Mouse (Mus musculus) left cerebral cortex, postnatal 4 days (tissue): ENCODE results near the gene Medag. TPM values are rescaled to one million over a fixed set of nuclear protein-coding genes. Genes with fewer than 3 reads are reported as not detected.

Experiments used
- DNase-seq: peaks from one replicate; pipeline ENCODE4 v3.0.0-alpha.2; 2022
- intact Hi-C: fragments of 180-260 bp; cut with DNase I; formaldehyde crosslinking; loops from one replicate; pipeline ENCODE4 v1.15.1; 2025
- total RNA-seq, 2 experiments: library from RNA; stranded (reverse); gene quantifications; 2 replicates each; pipeline ENCODE4 v1.2.3; 2021

The Medag gene
- 1 to 10 TPM; 1.2 to 1.4 TPM for total RNA-seq

DNA sequence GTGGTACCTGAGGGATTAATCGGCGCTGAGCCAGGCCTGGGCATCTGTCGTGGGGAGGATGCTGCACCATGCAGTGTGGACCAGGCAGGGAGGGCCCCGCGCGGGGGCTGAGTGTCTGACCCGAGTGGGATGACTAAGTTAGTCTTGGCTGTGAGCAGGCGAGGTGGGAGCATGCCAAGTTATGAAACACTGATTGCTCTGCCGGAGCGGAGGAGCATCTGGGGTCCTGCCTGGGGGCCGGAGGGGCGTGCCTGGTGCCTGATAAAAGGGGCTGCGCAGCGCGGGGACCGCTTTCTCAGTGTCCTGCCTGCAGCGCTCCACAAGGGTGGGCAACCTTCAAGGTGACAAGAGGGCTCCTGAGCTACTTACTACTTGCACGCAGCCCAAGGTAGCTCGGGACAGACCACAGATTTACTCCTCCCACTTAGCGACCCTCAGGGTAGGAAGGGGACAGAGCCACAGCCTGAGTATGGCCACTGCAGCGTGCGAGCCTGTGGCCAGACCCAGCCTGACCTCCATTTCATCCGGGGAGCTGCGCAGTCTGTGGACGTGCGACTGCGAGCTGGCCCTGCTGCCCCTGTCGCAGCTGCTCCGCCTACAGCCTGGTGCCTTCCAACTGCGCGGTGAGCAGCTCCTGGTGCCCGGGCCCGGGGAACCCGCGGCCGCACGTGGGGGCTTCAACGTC lies at the start of gene Medag:
Gene Medag (plus strand): TSS at position 241 of the 685 bp plus-strand sequence.
- intact Hi-C loops, result no loop called here
- peak; percentile 91 for DNase-seq

DNA sequence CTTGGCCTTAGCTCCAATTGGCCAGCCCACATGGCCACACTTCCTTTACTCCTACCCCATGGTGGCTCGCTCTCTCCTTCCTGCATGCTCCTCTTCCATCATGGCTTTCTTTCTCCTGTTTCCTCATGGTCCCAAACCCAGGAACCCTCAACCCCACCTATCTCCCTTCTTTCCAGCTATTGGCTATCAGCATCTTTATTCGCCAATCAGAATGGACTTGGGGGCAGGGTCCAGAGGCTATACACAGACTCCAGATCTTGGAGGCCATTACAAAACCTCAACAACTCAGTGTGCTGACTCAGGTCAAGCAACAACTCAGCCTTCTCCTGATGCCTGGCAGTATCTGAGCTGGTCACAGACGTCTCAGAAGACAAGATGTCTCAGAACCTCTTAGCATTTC lies 48.9 kb upstream of the Medag start:
- DNase-seq, result no peak
- intact Hi-C loops, result no loop called here

DNA sequence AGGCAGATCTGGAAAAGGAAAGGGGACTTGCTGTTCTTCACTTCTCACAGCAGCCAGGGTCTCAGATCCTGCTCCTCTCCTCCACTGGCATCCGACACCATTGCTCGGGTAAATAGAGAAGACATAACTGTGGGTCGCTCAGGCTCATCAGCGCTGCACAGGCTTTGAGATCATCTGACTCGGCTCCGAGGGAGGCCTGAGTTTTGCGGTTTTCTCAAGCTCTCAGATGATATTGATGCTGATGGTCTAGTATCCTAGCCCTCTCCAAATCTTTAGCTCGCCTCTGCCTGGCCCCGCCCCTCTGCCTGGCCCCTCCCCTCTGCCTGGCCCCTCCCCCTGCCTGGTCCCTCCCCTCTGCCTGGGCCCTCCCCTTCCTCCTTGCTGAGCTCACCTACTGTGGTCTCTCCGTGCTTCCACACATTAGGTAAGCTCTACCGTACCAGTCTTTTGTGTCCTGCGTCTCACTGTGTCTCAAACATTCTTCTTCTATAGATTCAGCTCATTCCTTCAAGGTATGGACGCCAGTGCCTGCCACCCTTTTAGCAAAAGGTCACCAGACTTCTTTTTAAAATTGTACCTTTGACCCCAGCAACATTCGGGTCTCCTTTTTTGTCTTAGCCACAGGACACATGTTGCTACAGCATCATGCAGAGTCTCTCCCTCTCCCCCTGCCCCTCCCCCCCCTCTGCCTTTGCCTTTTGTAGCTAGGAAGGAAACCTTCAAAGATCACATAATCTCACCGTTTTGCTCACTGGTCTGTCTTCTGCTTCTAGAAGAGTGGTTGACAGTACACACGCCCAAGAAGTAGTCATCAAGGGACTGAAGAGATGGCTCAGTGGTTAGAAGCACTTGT lies 47.4 kb upstream of the Medag start:
- DNase-seq, result no peak
- intact Hi-C loops, result no loop called here

DNA sequence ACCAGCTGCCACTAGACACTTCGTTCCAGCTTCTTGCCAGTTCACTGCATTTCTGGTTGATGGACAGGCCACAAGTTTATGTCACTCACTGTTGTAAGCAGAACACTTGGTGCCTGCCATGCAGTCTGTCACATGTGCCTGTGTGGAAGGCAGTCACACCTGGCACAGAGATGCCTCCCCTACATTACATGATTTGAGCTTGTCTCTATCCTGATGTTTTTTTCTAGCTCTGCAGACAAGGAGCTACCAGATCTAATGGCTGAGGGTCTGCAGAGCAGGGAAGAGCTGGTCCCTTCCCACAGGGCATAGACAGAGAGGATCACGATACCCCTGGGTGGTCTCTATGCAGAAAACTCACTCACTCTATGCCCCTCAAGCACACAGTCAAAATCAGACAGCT lies 44.5 kb upstream of the Medag start:
- intact Hi-C loops, result no loop called here
- DNase-seq, result no peak

DNA sequence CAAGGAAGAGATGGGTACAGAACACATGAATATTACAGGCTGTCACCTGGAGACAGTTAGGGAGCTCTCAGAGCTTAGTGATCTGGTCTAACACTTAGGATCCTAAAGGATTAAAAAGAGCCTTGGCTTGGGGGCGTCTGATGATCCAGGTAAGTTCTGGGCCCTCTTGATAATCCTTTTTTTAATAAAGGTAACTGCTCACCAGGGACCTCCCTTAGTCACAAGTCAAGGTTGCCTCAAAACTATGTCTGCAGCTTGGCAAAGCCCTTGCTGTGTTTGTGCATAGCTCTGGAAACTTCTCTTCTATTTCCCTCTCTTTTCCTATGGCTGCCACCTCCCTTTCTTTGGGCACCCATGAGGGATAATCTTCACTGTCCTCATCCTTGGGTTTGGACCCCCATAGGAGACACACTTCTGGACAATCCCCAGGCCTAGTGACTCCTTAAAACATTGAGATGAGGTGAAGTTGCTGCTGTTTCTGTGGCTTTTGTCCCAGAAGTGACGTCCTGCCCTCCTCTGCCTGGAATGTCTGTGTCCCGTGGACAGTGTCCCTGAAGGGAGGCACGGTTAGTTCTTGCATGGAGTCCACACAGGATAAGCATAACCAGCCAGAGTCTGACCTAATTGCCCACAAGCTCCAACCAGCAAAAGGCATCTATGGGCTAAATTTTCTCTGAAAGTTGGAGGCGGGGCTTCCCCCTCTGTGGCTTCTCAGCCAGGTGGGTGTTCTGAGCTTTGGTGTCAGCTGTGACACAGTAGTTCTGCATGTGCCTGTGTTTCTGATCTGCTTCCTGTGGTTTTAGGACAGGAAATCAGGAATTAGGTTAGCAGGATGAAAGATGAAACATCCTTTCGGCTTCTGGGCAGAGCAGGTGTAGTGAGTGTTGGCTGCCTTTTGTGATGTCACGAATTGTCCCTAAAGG lies 43.7 kb upstream of the Medag start:
- intact Hi-C loops, result no loop called here
- no peak for DNase-seq

DNA sequence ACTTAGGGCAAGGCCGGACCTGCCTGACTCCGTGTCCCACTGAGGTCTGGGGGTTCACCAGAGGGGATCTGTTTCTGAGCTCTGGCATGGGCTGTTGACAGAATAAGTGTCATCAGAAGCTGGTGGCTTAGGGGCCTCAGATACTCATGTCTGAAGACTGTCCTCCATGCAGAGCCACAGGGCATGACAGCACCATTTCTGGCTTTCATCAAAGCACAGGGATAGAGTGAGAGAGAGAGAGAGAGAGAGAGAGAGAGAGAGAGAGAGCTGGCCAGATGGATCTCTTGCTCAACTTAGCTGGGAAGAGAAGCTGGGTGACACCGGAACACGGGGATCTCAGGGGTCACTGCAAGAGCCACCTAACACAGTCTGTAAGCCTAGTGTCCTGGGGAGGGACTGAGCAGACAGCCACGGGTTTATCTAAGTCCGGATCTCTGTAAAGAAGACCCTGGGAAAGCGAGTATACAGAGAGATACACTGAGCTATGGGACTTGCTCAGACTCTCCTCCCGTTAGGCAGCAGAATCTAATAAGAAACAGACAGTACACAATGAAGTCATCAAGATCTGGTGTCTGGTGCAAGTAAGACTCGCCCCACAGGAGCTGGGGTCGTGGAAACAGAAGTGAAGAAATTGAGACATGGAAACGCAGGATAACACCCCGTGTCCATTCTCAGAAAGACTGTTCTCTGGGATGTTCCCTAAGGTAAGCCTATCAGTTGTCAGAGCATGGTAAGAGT lies 42.8 kb upstream of the Medag start:
- intact Hi-C loops, result no loop called here
- DNase-seq, result no peak

DNA sequence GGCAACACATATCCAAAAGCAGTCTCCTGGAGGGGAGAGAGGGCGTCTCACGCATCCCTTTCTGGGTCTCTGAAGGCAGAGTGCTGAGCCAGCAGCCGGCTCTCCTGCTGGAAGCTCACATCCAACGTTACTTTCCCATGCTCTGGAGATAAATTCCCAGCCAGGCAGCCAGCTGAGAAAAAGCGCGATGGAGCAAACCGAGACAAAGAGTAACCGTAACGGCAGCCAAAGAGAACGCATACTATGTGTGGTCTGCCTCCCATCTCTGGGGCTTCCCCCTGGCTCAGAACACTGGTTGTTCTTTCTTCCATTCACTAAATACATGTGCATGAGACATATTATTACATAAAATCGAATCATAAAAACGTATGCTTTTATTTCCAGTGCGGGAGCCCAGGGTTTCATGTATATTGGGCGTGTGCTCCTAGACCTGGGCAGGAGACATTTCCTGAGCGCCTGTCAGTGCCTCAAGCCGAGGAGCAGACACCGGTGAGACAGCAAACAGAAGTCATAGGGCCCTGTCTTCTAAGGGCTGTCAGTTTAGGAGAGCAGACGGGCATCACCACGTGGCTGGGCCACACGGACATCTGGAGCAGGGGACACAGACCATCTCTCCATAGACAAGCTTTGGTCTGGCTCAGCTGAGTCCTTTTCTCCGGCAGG lies 42.0 kb upstream of the Medag start:
- intact Hi-C loops, result no loop called here
- no peak for DNase-seq

DNA sequence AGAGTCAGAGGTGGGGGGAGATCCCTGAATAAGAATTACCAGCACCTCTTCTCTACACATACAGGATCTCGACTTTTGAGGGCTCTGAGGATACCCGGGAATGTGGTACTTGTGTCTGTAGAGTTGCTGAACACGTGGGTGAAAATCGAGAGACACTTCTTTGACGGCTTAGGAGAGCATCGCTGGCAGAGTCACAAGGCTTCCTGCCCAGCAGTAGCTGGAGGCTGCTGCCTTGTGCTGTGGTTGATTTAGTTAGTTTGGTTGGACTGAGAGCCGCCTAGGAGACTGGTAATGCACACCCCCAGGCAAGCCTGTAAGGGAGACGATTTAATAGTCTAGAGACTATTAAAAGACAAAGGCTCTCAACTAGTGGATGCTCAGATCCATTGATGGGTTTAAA lies 39.5 kb upstream of the Medag start:
- no peak for DNase-seq

DNA sequence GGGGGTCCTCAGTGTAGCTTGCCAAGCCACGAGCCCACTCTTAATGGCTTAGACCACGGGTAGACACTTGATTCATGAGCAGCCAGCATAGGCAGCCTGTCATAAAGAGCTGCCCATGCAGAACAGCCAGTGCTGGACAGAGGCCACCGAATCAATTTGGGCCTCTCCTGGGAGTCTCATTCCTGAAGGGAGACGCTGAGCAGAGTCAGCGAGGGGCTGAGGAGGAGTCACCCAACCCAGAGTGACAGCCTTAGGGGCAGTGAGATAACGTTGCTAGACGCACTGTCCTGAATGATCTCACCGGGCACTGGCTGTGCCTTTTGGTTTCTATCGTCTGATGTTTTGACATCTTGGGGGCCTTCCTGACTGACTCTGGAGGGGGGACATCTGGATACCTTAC lies 38.3 kb upstream of the Medag start:
- peak; percentile 31 for DNase-seq
- intact Hi-C loops, result no loop called here

More for the DNA sequence above, 39.5 kb upstream of the Medag start:
- intact Hi-C loops, result no loop called here

DNA sequence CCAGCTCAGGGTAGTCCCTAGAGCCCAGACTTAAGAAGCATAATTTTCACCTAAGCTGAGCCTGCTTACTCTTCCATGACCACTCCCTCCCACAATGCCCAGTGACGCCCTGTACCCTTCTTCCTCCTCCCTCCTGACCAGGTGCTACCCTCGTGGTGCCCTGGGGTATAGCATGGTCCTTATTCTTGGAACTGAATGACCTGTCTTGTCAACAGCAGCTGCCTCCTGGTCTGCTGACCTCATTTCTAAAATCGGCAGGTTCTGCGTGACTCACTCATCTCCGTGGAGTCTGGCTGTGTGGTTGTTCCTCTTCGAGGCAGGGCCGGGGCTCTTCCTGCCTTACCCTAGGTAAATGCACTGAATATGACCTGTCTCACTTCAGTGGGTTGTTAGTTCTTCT lies 37.5 kb upstream of the Medag start:
- no peak for DNase-seq
- intact Hi-C loops, result no loop called here

DNA sequence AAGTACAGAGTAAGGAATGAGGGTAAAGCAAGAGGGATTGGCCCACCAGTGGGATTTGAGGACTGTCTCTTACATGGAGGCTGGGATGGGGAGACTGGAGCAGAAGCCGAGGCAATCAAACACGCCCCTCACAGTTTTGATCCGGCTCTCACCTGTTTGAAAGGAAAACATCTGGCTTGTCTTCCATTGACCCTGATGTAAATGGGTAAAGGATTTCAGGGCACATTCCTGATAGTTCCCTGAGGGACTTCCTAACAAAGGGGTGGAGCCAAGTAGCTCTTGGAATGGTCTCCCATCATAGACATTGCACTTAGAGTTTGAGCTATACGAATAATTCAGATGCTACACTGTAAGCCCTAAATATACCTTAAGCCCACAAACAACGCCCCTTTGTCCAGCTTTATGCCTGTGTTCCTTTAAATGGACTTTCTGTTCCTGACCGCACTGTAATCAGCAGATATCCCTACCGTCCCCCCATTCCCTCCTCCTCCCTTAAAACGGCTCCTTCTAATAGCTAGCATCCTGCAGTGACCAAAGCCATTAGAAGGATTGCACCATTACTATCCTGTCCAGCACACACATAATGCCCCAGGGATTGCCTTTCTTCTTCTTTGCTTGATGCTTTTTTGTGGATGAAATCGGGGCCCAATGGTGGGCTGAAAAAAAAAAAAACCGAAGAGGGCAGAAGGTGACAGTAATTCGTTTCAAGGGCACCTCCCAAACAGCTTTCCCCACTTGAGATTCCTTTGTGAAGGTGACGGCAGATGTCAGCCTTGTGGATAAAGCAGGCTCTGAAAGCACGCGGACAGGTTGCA lies 36.3 kb upstream of the Medag start:
- intact Hi-C loops, result loop anchor here (5.0 kb wide), 1 partner anchor 563 kb away; no protein-coding TSS in a partner anchor
- DNase-seq, result no peak

DNA sequence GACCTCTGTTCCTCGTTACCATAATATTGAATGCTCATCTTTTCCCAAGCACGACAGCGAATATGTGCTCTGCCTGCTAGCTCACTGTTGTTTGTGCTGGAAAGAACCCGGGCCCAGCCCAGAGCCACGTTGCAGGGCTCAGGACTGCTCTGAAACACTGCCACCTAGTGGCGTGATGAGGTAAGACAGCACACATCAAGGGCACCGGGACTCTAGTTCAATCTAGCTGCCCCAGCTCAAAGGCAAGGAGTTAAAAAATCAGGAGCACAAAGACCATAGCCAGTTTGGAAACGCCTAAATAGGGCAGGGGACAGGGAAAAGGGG lies 35.7 kb upstream of the Medag start:
- intact Hi-C loops, result loop anchor here (5.0 kb wide), 1 partner anchor 564 kb away; no protein-coding TSS in a partner anchor
- peak; percentile 92 for DNase-seq

DNA sequence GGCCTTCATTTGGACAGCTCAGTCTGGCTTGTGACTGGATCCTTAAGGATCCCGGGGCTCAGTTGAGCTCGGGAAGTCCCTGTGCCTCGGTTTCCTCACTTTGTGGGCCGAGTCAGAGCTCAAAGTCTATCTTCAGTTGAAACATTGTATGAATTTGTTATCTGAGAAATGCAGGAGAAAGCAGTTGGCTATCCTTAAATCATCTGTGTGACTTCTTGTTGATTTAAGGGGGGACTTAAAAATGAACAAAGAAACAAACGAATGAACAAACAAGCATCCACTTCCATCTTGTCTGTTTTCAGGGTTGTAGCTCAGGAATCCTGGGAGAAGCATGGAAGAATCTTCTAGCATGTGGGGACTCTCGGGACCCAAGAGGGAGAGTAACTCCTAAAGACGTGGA lies 35.2 kb upstream of the Medag start:
- DNase-seq, result no peak
- intact Hi-C loops, result loop anchor here (5.0 kb wide), 1 partner anchor 564 kb away; no protein-coding TSS in a partner anchor

DNA sequence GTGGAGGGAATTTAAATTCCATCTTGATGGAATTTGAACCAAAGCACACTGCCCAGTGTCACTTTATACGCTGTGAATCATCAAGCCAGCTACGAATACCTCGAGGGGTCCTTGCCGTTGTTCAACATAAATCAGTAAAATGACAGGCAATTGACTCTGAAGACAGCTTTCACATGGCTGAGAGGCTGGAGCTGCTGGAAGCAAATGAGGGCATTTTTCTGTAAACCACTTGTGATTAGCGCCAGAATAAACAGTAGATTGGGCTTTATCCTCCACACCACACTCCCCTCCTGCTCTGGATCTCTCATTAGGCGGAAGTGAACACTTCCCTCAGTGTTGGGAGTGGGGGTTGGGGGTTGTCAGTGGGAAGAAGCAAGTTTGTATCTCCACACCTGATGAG lies 34.3 kb upstream of the Medag start:
- no peak for DNase-seq
- intact Hi-C loops, result loop anchor here (5.0 kb wide), 1 partner anchor 565 kb away; no protein-coding TSS in a partner anchor

DNA sequence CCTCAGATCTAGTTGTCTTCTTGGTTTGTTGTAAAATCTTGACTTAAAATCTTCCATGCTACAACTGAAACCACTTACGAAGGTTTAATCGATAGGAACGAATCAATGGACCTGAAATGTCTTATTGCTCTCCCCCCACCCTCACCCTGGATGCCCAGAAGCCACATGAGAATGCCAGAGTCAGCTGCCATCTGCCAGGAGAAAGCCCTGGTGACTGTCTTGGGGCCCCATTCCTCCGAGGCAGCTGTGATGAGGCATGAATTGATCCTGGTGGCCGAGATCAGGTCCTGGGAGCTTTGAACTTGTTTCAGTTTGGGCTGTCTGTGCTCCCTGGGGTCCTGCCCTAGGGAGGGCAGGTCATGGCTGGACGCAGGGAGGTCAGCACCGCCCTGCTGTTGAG lies 33.0 kb upstream of the Medag start:
- no peak for DNase-seq
- intact Hi-C loops, result loop anchor here (5.0 kb wide), 1 partner anchor 566 kb away; no protein-coding TSS in a partner anchor

DNA sequence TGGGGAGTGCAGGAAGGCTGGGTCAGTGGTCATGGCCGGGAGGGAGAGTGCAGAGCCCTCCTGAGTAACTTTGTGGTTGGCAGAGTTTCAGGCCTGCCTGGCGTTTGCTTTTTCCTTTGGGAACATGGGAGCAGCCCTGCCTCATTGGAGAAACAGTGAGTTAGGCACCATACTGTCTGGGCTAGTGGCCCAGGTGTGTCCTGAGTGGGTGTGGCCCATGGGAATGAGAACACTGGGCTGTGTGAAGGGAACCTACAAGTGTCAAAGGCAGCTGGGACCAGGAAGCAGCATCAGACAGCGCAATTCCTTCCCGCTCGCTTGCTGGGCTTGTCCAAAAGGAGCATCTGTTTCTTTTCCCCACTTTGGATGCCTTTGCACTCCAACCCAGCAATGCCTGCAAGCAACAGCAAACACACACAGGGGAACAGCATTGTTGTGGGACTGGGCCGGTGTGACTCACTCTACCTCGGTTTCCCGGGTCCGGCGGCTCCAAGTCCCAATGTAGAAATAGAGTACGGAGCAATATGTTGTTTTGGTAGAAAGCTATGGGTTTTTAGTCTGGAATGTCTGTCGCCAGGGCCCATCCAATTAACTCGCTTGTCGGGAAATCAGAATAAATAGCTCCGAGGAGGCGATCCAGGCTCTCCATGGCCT lies 32.3 kb upstream of the Medag start:
- DNase-seq, result no peak

DNA sequence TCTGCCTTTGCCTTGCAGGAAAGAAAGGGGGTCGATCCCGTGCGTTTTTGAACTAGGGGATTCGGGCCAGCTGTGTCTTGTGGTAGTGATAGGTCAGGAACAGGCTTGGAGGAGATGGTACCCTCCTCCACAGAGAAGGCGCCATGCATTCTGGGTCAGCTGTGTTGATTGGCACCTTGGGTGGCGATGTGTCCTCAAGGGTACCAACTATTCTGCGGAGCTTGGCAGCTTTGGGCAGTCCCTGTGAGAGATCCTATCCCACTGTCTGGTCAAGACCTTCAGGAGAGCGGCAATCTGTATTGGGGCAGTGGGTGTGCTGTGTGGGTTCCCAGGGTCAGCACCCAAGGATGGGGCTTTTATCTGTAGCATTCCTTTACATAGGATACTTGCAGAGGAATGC lies 31.7 kb upstream of the Medag start:
- DNase-seq, result no peak
- intact Hi-C loops, result loop anchor here (5.0 kb wide), 1 partner anchor 568 kb away; no protein-coding TSS in a partner anchor

More for the DNA sequence above, 32.3 kb upstream of the Medag start:
- intact Hi-C loops, result loop anchor here (5.0 kb wide), 1 partner anchor 567 kb away; no protein-coding TSS in a partner anchor

DNA sequence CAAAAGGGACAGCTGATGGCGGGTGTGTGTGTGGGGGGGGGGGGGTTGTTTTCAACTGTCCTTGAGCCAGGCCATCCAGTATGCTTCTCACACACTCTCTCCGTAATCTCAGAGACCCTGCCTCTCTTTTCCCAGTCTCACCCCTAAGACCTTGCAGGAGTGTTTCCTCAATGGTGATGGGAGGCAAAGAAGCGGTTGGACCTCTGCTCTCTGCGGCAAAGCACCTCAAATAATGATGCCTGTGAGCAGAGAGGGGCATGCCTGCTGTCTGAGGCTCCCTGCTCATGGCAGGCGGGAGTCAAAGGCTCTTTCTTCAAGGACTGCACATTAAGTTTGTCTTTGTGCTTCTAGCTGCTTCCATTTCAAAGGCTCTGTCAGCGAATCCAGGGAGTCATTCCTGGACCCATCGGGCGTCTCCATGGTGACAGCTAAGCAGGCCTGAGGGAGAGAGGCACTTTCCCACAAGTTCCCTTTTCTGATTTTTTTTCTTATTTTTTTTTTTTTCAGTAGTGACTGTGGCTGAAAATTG lies 31.1 kb upstream of the Medag start:
- intact Hi-C loops, result no loop called here
- DNase-seq, result peak; percentile 62
